Mouse (Mus musculus) macrophage (primary cell): ENCODE measurements around the gene Gabrg3. TPM values are rescaled to one million over a fixed set of nuclear protein-coding genes. Genes with fewer than 3 reads are reported as not detected.

ENCODE experiments used
- H3K27ac ChIP-seq: fragments of 350-480 bp; formaldehyde crosslinking; 2 replicates; pipeline ENCODE4 v1.9.0; 2021
- H3K36me3 ChIP-seq: fragments of 350-480 bp; formaldehyde crosslinking; 2 replicates; pipeline ENCODE4 v1.9.0; 2021; ENCODE audit errors: inconsistent target
- H3K4me3 ChIP-seq: fragments of 350-480 bp; formaldehyde crosslinking; 2 replicates; pipeline ENCODE4 v1.9.0; 2021; ENCODE audit errors: inconsistent target
- H3K79me2 ChIP-seq: fragments of 350-480 bp; formaldehyde crosslinking; 2 replicates; pipeline ENCODE4 v1.9.0; 2021; ENCODE audit errors: inconsistent target
- WGBS: methylation state at CpG from one replicate; pipeline ENCODE4 v1.1.7; 2026; ENCODE audit warnings: inconsistent platforms; ENCODE audit not compliant: missing documents; 5-methylcytosine and 5-hydroxymethylcytosine counted together
- polyA plus RNA-seq: library from polyadenylated mRNA; stranded (reverse); fragments of 250-400 nt; gene quantifications from 3 replicates; pipeline ENCODE4 v1.2.4, GENCODE M21; 2018; ENCODE audit warnings: inconsistent platforms

Gene Gabrg3
- polyA plus RNA-seq, 1 experiment from 2014 or later, result not detected

- H3K27ac ChIP-seq, result no peak overlapping the region
- no peak overlapping the region for H3K4me3 ChIP-seq
- H3K36me3 ChIP-seq, result no peaks in the 10 kb centered on the region
- no peaks in the 10 kb centered on the region for H3K79me2 ChIP-seq
- WGBS, result 85% methylated on average over 3 of the region's 3 CpGs
Measured at GRCm38 (mm10) chr7:57065398-57065797, 321.6 kb downstream of the Gabrg3 start.

GRCm38 (mm10) chr7:57050906-57051635 is 335.9 kb downstream of the Gabrg3 start:
- Histone ChIP-seq H3K36me3 (no peaks in the 10 kb centered on the region), H3K79me2 (no peaks in the 10 kb centered on the region), H3K4me3 (no peak overlapping the region), H3K27ac (no peak overlapping the region)
- 89% methylated on average over 1 of the region's 1 CpGs for WGBS

- H3K4me3 ChIP-seq, result no peak overlapping the region
- H3K27ac ChIP-seq, result no peak overlapping the region
- no peaks in the 10 kb centered on the region for H3K36me3 ChIP-seq
- no peaks in the 10 kb centered on the region for H3K79me2 ChIP-seq
- WGBS, result 77% methylated on average over 2 of the region's 2 CpGs
Measured at GRCm38 (mm10) chr7:57037861-57038421, 349.0 kb downstream of the Gabrg3 start.

- WGBS, result 100% methylated on average over 3 of the region's 3 CpGs
- H3K36me3 ChIP-seq, result no peaks in the 10 kb centered on the region
- H3K4me3 ChIP-seq, result no peak overlapping the region
- H3K79me2 ChIP-seq, result no peaks in the 10 kb centered on the region
- H3K27ac ChIP-seq, result no peak overlapping the region
Measured at GRCm38 (mm10) chr7:57000585-57001261, 386.3 kb downstream of the Gabrg3 start.

- 92% methylated on average over 2 of the region's 2 CpGs for WGBS
- no peak overlapping the region for H3K4me3 ChIP-seq
- no peak overlapping the region for H3K27ac ChIP-seq
- no peaks in the 10 kb centered on the region for H3K36me3 ChIP-seq
- H3K79me2 ChIP-seq, result no peaks in the 10 kb centered on the region
Measured at GRCm38 (mm10) chr7:56997713-56998624, 389.0 kb downstream of the Gabrg3 start.

GRCm38 (mm10) chr7:56946398-56946797 is 440.6 kb downstream of the Gabrg3 start:
- no CpG with 5 or more reads among the region's 2 CpGs for WGBS
- H3K4me3 ChIP-seq, result no peak overlapping the region
- H3K79me2 ChIP-seq, result no peaks in the 10 kb centered on the region
- H3K36me3 ChIP-seq, result no peaks in the 10 kb centered on the region
- no peak overlapping the region for H3K27ac ChIP-seq

- H3K4me3 ChIP-seq, result no peak overlapping the region
- 73% methylated on average over 2 of the region's 2 CpGs for whole genome bisulfite sequencing
- no peaks in the 10 kb centered on the region for H3K79me2 ChIP-seq
- no peak overlapping the region for H3K27ac ChIP-seq
- no peaks in the 10 kb centered on the region for H3K36me3 ChIP-seq
Measured at GRCm38 (mm10) chr7:56941606-56942005, 445.4 kb downstream of the Gabrg3 start.

GRCm38 (mm10) chr7:56938020-56938419 is 449.0 kb downstream of the Gabrg3 start:
- WGBS, result 77% methylated on average over 5 of the region's 5 CpGs
- no peaks in the 10 kb centered on the region for H3K36me3 ChIP-seq
- H3K79me2 ChIP-seq, result no peaks in the 10 kb centered on the region
- H3K27ac ChIP-seq, result no peak overlapping the region
- no peak overlapping the region for H3K4me3 ChIP-seq

- Histone ChIP-seq H3K79me2 (no peaks in the 10 kb centered on the region), H3K27ac (no peak overlapping the region), H3K36me3 (no peaks in the 10 kb centered on the region), H3K4me3 (no peak overlapping the region)
- WGBS, result 100% methylated on average over 1 of the region's 1 CpGs
Measured at GRCm38 (mm10) chr7:56919499-56919898, 467.5 kb downstream of the Gabrg3 start.

- Histone ChIP-seq H3K79me2 (no peaks in the 10 kb centered on the region), H3K4me3 (no peak overlapping the region), H3K36me3 (no peaks in the 10 kb centered on the region), H3K27ac (no peak overlapping the region)
- 82% methylated on average over 2 of the region's 2 CpGs for WGBS
Measured at GRCm38 (mm10) chr7:56914862-56915261, 472.1 kb downstream of the Gabrg3 start.

GRCm38 (mm10) chr7:56899762-56900161 is 487.2 kb downstream of the Gabrg3 start:
- Histone ChIP-seq H3K36me3 (no peaks in the 10 kb centered on the region), H3K79me2 (no peaks in the 10 kb centered on the region), H3K4me3 (no peak overlapping the region), H3K27ac (no peak overlapping the region)
- 82% methylated on average over 4 of the region's 4 CpGs for WGBS

GRCm38 (mm10) chr7:56867314-56868075 is 519.5 kb downstream of the Gabrg3 start:
- no peak overlapping the region for H3K4me3 ChIP-seq
- H3K27ac ChIP-seq, result no peak overlapping the region
- H3K79me2 ChIP-seq, result no peaks in the 10 kb centered on the region
- no peaks in the 10 kb centered on the region for H3K36me3 ChIP-seq
- 91% methylated on average over 1 of the region's 1 CpGs for WGBS

- no peaks in the 10 kb centered on the region for H3K79me2 ChIP-seq
- no peak overlapping the region for H3K27ac ChIP-seq
- no peaks in the 10 kb centered on the region for H3K36me3 ChIP-seq
- 85% methylated on average over 5 of the region's 5 CpGs for WGBS
- H3K4me3 ChIP-seq, result no peak overlapping the region
Measured at GRCm38 (mm10) chr7:56843565-56843964, 543.4 kb downstream of the Gabrg3 start.

GRCm38 (mm10) chr7:56825446-56825845 is 561.5 kb downstream of the Gabrg3 start:
- WGBS, result 89% methylated on average over 6 of the region's 6 CpGs
- H3K36me3 ChIP-seq, result no peaks in the 10 kb centered on the region
- no peak overlapping the region for H3K27ac ChIP-seq
- no peaks in the 10 kb centered on the region for H3K79me2 ChIP-seq
- no peak overlapping the region for H3K4me3 ChIP-seq
